Mouse (Mus musculus): ENCODE data around the gene Commd3.

The Commd3 gene

GRCm38 (mm10) chr2:18672133-18672765, at the start of gene Commd3:
Gene Commd3 (plus strand): TSS chr2:18672384.
- peak; percentile 88 for DNase-seq

- DNase-seq: no peak
These were observed 49.0 kb upstream of the Commd3 start for GRCm38 (mm10) chr2:18623219-18623618.

DNA sequence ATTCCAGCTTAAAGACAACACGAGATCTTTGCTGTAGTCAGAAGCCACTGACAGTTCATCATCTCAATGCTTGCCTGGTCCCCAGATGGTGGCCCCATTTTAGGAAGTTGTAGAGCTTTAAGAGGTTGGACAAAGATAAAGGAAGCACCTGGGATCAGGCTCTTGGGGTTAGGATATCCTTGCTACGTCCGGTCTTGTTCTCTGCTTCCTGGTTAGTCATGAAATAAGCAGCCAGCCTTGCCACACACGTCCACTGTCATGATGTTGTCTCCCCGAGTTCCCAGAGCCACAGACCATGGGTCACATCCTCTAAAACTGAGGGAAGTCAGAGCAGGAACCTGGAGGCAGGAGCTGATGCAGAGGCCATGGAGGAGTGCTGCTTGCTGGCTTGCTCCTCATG, 41.6 kb upstream of the Commd3 start:
- no peak for DNase-seq

GRCm38 (mm10) chr2:18635052-18635451, 37.1 kb upstream of the Commd3 start:
- DNase-seq: no peak

- no peak for DNase-seq
These were observed 23.6 kb upstream of the Commd3 start for GRCm38 (mm10) chr2:18648563-18648962.

GRCm38 (mm10) chr2:18654821-18655220, 17.4 kb upstream of the Commd3 start:
- DNase-seq: no peak

GRCm38 (mm10) chr2:18664003-18664402, 8.2 kb upstream of the Commd3 start:
- no peak for DNase-seq

GRCm38 (mm10) chr2:18671041-18671440, 1.1 kb upstream of the Commd3 start:
- DNase-seq: no peak

DNA sequence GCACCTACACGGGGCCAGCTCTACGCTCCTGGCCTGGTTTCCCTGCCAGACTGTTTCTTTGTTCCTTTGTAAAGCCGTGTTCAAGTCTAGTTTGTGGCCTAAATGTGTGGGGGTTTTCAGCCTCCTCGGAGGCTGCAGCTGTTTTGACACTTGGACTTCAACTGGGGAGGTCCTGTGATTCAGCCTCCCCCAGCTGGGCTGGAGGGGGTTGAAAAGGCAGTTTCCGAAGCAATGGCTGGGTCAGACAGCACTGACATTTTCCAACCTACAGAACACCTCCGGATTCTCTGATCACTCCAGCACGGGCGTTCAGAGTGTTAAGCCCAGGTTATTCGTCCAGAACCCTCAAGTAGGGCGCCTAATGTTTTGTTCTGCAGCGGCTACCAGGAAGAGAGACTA, 581 bp downstream of the Commd3 start:
- DNase-seq: peak; percentile 31

DNA sequence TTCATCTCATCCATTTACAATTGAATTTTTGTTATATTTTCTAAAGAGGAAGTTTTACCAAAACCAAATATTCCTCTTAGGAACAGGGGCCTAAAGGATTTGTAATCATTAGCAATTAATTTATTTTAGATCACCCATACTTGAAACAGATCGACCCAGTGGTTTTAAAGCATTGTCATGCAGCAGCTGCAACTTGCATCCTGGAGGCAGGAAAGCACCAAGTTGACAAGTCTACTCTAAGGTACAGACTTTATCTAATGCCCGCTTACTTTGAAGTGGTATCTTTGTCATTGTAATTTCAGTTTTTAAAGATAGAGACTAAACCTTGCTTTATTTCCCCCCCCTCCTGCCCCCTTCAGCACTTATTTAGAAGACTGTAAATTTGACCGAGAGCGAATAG, 1.6 kb downstream of the Commd3 start:
- DNase-seq: no peak

DNA sequence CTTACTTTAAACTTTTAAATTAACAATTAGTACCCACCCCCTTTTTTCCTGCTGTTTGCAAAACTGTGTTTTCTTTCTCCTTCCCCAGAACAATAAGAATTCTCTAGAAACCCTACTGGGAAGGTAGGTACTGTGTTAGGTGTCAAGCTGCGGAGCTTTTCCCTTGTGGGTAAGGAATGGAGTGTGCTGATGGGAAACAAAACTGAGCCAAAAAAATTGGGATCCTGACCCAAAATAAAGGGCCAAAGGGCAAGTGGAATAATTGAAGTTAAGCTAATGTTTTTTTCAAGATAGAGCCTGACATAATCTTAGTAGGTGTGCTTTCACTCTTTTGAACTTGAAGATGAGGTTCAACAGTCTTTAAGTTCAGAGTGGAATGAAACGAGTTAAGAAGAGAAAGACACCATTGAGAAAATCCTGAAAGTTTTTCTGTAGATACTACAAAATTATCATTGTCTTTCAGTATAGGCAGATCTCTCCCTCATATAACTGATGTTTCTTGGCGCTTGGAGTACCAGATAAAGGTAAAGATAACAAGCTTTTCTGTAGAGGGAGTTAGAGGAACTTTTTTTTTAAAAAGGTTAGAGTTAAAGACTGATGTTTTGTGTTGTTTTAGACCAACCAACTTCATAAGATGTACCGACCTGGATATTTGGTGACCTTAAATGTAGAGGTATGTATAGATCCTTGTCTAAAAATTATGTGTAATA, 2.2 kb downstream of the Commd3 start:
- DNase-seq: no peak

GRCm38 (mm10) chr2:18675681-18676456, 3.7 kb downstream of the Commd3 start:
- no peak for DNase-seq

GRCm38 (mm10) chr2:18676457-18676935, 4.3 kb downstream of the Commd3 start:
- DNase-seq: peak; percentile 88

GRCm38 (mm10) chr2:18676936-18677491, 4.8 kb downstream of the Commd3 start, which contains the start of gene Bmi1:
Gene Bmi1 (plus strand): TSS chr2:18677018.
- DNase-seq: peak; percentile 66

GRCm38 (mm10) chr2:18677631-18678471, 5.7 kb downstream of the Commd3 start:
- DNase-seq: peak; percentile 50

GRCm38 (mm10) chr2:18679701-18680100, 7.5 kb downstream of the Commd3 start:
- DNase-seq: no peak

DNA sequence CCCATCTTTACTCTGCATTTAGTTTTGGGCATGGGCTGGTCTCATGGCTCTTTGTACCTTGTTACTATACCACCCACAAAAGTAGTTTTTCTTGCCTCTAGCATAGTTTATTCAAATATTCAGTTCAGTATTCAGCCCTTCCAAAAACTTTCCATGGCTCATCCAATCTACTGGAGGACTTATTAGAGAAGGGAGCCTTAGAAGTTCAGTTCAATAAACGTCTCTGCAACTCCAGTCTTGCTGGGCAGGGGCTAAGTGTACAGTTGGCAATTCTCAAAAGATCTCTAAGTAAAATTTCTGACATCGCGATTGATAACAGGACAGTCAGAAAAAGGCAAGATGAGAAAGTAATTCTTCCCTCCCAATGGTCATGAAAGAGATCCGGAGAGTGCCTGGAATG, 8.3 kb downstream of the Commd3 start:
- DNase-seq: no peak

GRCm38 (mm10) chr2:18680961-18681360, 8.8 kb downstream of the Commd3 start:
- DNase-seq: peak; percentile 39

DNA sequence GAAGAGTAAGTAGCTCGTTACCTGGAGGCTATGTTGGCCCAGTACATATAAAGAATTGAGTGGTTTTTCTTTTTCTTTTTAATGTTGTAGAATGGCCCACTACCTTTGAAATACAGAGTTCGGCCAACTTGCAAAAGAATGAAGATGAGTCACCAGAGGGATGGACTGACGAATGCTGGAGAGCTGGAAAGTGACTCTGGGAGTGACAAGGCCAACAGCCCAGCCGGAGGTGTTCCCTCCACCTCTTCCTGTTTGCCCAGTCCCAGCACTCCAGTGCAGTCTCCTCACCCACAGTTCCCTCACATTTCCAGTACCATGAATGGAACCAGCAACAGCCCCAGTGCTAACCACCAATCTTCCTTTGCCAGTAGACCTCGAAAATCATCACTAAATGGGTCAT, 11.9 kb downstream of the Commd3 start:
- no peak for DNase-seq

DNA sequence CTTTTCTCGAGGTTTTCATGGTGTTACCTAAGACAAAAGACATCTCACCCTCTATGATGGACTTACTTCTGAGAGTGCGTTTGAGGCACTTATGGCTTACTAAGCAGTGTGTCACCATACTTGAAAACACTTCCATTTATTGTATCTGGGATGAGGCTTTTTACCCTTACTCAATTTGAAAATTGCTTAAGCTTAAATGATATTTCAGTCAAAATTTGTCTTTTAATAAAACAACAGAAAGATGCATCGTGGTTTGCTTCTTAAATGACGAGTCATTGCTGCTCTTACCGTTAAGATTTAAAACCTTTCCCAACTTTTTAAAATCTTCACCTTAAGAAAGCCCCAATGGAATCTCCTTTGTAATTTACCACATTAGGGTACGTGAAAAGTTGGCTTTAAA, 14.2 kb downstream of the Commd3 start:
- DNase-seq: no peak

DNA sequence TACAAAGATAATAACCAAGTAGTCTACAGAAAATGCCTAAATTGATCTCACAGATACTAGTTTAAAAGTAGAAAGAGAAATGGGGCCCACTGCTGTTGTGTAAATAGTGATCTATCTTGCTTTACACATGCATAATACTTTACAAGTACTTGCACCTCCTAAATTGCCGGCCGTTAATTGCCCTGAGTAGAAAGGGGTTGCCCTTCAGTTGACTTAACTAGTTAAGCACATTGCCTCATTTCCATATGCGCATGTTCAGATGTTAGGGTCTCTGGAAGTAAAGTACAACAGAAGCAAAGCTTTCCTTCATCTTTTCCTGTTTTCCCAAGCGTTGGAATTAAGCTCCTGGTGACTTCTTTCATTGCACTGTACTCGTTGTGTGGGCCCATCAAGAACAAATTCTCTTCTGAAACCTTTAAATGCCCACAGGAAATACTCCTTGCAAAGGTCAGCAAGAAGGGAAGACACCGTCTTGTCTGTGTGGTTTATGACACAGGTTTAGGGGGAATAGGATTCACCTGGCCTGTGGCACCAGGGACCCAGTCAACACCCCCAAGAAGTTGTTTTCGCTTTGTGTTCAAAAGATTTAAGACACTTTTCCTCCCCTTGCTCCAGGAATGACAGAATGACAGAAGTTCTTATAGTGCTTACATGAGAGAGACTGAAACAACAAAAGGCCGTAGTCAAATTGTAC, 14.8 kb downstream of the Commd3 start:
- no peak for DNase-seq
